Mouse (Mus musculus) small intestine, adult 2 months (tissue): ENCODE measurements around the gene Trim2.

ENCODE experiments used
- CTCF ChIP-seq: fragments of 200-500 bp; IDR thresholded peaks from 2 replicates; pipeline ENCODE4 v1.5.1; 2012; ENCODE audit warnings: low read depth, mild to moderate bottlenecking, control low read depth, inconsistent platforms, low read length, moderate library complexity, mixed read lengths; ENCODE audit not compliant: insufficient replicate concordance, insufficient read length; ENCODE audit errors: extremely low read depth
- POLR2A ChIP-seq: fragments of 200-500 bp; IDR thresholded peaks from 2 replicates; pipeline ENCODE4 v1.6.1; 2012; ENCODE audit warnings: low read depth, mild to moderate bottlenecking, control low read depth, inconsistent platforms, low read length, moderate library complexity

- no peak for TF ChIP-seq CTCF
- no peak for TF ChIP-seq POLR2A
Observed at GRCm38 (mm10) chr3:84293666-84294595, 12.7 kb downstream of the Trim2 start.
